Mouse (Mus musculus): Measurements from ENCODE around the gene Arsb. TPM values are rescaled to one million over a fixed set of nuclear protein-coding genes. Genes with fewer than 3 reads are reported as not detected.
A peak's percentile ranks its signal among the peaks of the same experiment; 100 is the strongest.

Arsb gene
- total RNA-seq (2021) = 1 to 10 TPM; 4.6 to 5.7 TPM
- 9.6 and 14.6 TPM in 2 replicates for polyA plus RNA-seq (2012; rRNA removed)
- long read RNA-seq, full-length matches to known transcripts = 2 of 2 reads
- long read RNA-seq, partial matches to known transcripts = 0 of 2 reads
- long read RNA-seq, other reads (novel, unspliced or antisense) = 0 of 2 reads

DNA sequence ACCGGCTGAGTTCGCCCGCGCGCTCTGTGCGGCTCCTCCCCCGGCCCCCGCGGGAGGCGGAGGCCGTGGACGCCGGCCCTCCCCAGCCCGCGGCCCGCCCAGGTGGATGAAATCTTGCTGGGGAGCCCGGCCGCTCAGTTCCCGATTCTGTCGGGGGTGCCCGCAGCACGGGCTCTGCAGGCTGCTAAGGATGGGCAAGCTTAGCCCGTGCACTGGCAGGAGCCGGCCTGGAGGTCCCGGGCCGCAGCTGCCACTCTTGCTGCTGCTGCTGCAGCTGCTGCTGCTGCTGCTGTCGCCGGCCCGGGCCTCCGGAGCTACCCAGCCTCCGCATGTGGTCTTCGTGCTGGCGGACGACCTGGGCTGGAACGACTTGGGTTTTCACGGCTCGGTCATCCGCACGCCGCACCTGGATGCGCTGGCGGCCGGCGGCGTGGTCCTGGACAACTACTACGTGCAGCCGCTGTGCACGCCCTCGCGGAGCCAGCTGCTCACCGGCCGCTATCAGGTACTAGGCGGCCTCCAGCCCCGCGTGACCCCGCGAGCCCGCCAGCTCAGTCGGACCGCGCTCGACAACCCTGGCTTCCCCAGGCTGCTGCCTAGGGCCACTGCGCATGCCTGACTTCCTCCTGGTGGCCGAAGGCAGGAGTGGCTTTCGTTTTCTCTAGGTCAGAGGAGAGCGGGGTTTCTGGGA is at the start of gene Arsb:
Arsb (plus strand) TSS at position 43 of the 691 bp plus-strand sequence.
- TF ChIP-seq CTCF (IDR thresholded peaks at IDR 0.05) = peak; percentile 87
- peak; percentile 74 for TF ChIP-seq POLR2A (IDR thresholded peaks at IDR 0.05; ENCODE audit: insufficient read depth, low read depth, low read length)
- no peak for TF ChIP-seq EP300 (IDR thresholded peaks at IDR 0.05; ENCODE audit: insufficient read depth, low read depth, low read length)

DNA sequence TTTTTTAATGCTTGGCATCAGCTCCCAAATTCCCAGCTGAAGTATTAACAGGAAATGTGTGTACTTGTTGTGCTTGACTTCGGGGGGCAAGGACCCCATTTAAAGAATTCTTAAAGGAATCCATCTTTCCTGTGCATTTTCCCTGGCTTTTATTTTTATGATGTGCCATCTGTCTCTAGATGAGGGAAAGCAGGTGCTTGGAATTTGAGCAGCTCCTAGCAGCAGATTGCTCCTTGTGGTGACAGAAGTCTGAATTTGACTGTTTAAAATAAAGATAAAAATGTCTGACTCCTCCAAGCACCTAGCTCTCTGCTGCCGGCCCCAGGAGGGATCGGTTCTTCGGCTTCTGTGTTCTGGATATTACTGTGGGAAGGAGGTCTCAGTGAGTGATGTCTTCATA is 49.5 kb upstream of the Arsb start:
- H3K79me2 ChIP-seq (replicated peaks; ENCODE audit: control insufficient read depth, insufficient read depth, low read length) = no peaks in the 10 kb centered on the region
- WGBS = 66% methylated on average over 4 of the region's 4 CpGs
- H3K27me3 ChIP-seq (ENCODE audit: control insufficient read depth, insufficient read depth, low read length) = no peaks in the 10 kb centered on the region
- no peaks in the 10 kb centered on the region for H3K4me1 ChIP-seq (ENCODE audit: control insufficient read depth, insufficient read depth, low read length)
- no peak overlapping the region for H3K27ac ChIP-seq
- H3K36me3 ChIP-seq (ENCODE audit: control insufficient read depth, insufficient read depth, low read length) = no peaks in the 10 kb centered on the region
- H3K4me3 ChIP-seq = no peak overlapping the region
- TF ChIP-seq CTCF (IDR thresholded peaks at IDR 0.05) (no peak), EP300 (IDR thresholded peaks at IDR 0.05; ENCODE audit: insufficient read depth, low read depth, low read length) (no peak), POLR2A (IDR thresholded peaks at IDR 0.05; ENCODE audit: insufficient read depth, low read depth, low read length) (no peak)
- intact Hi-C loops (cut with DNase I) = loop anchor here (10.0 kb wide), 1 partner anchor 967 kb away; no protein-coding TSS in a partner anchor
- DNase-seq = no peak
- no peak overlapping the region for H3K9ac ChIP-seq (ENCODE audit: low read depth, low read length)

More for the DNA sequence above, at the start of gene Arsb:
- intact Hi-C loops (cut with DNase I) = loop anchor here (5.0 kb wide), 2 partner anchors 161 to 586 kb away; partner anchors contain the start of gene Ap3b1
- peak within 1 kb of the TSS; percentile 74 for H3K4me3 ChIP-seq
- no peaks in the 10 kb centered on the region for H3K79me2 ChIP-seq (replicated peaks; ENCODE audit: control insufficient read depth, insufficient read depth, low read length)
- H3K36me3 ChIP-seq (ENCODE audit: control insufficient read depth, insufficient read depth, low read length) = no peaks in the 10 kb centered on the region
- H3K4me1 ChIP-seq (ENCODE audit: control insufficient read depth, insufficient read depth, low read length) = peaks cover 2% of the 10 kb centered on the region
- no peaks in the 10 kb centered on the region for H3K27me3 ChIP-seq (ENCODE audit: control insufficient read depth, insufficient read depth, low read length)
- H3K27ac ChIP-seq = peak within 1 kb of the TSS; percentile 93
- 1% methylated on average over 66 of the region's 66 CpGs for WGBS
- H3K9ac ChIP-seq (ENCODE audit: low read depth, low read length) = peak within 1 kb of the TSS; percentile 97
- peak; percentile 87 to 91 for DNase-seq

DNA sequence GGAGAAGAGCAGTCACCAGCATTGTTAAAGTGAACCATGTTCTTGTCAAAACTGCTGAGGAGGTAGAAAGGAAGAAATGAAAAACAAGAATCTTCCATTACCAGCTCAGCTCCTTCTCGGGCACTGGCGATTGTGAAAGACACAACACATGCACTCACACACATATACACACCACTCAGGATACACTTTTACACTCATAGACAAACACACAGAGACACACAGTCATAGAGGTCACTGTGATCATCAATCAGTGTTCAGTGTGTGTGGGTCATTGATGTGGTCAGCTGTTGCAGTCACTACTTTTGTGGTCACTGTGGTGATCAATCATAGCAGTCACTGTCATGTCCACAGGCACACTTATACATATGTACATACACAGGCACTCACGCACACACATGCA is 48.0 kb upstream of the Arsb start:
- 83% methylated on average over 3 of the region's 3 CpGs for WGBS
- no peak overlapping the region for H3K9ac ChIP-seq (ENCODE audit: low read depth, low read length)
- H3K4me1 ChIP-seq (ENCODE audit: control insufficient read depth, insufficient read depth, low read length) = no peaks in the 10 kb centered on the region
- H3K79me2 ChIP-seq (replicated peaks; ENCODE audit: control insufficient read depth, insufficient read depth, low read length) = no peaks in the 10 kb centered on the region
- intact Hi-C loops (cut with DNase I) = loop anchor here (10.0 kb wide), 1 partner anchor 969 kb away; no protein-coding TSS in a partner anchor
- H3K27ac ChIP-seq = no peak overlapping the region
- no peak for DNase-seq
- H3K4me3 ChIP-seq = no peak overlapping the region
- H3K27me3 ChIP-seq (ENCODE audit: control insufficient read depth, insufficient read depth, low read length) = no peaks in the 10 kb centered on the region
- no peaks in the 10 kb centered on the region for H3K36me3 ChIP-seq (ENCODE audit: control insufficient read depth, insufficient read depth, low read length)
- TF ChIP-seq POLR2A (IDR thresholded peaks at IDR 0.05; ENCODE audit: insufficient read depth, low read depth, low read length) (no peak), CTCF (IDR thresholded peaks at IDR 0.05) (no peak)

GRCm38 (mm10) chr13:93724206-93724605 is 47.2 kb upstream of the Arsb start:
- no peak for DNase-seq

DNA sequence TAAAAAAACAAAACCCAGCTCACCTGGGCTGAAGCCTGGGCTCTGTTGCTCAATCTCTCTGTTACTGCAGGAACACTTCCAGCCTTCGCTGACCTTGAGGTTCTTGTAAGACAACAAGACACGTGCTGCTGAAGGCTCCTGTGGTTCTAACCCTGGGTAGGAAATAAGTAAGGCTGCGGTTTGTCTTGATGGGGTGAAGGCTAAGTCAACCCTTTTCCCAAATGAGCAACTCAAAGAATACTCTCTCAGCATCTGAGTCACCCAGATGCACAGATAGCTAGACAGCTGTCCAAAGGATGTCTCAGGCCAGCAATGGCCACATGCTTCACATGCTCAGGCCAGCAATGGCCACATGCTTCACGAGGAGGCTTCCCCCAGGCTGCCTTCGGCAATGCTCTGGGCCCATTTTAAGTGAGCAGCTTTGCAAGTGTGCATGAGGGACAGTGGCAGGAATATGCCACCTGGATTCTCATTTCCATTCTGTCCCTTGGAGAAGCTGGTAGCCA is 36.2 kb upstream of the Arsb start:
- Histone ChIP-seq H3K27me3 (ENCODE audit: control insufficient read depth, insufficient read depth, low read length) (0 out of 2 replicates have a peak, but pooled peaks cover 1% of the 10 kb centered on the region), H3K4me3 (no peak overlapping the region)

More at GRCm38 (mm10) chr13:93724206-93724605, 47.2 kb upstream of the Arsb start:
- intact Hi-C loops (cut with DNase I) = loop anchor here (10.0 kb wide), 1 partner anchor 969 kb away; no protein-coding TSS in a partner anchor
- Histone ChIP-seq H3K27me3 (ENCODE audit: control insufficient read depth, insufficient read depth, low read length) (no peaks in the 10 kb centered on the region), H3K9ac (ENCODE audit: low read depth, low read length) (no peak overlapping the region), H3K79me2 (replicated peaks; ENCODE audit: control insufficient read depth, insufficient read depth, low read length) (no peaks in the 10 kb centered on the region), H3K4me3 (no peak overlapping the region), H3K27ac (no peak overlapping the region), H3K36me3 (ENCODE audit: control insufficient read depth, insufficient read depth, low read length) (no peaks in the 10 kb centered on the region), H3K4me1 (ENCODE audit: control insufficient read depth, insufficient read depth, low read length) (no peaks in the 10 kb centered on the region)
- 22% methylated on average over 2 of the region's 2 CpGs for WGBS
- TF ChIP-seq EP300 (IDR thresholded peaks at IDR 0.05; ENCODE audit: insufficient read depth, low read depth, low read length) (no peak), CTCF (IDR thresholded peaks at IDR 0.05) (peak; percentile 84), POLR2A (IDR thresholded peaks at IDR 0.05; ENCODE audit: insufficient read depth, low read depth, low read length) (no peak)

GRCm38 (mm10) chr13:93744118-93744517 is 27.3 kb upstream of the Arsb start:
- intact Hi-C loops (cut with DNase I) = no loop called here
- DNase-seq = no peak
- 57% methylated on average over 8 of the region's 8 CpGs for WGBS

More for the DNA sequence above, 36.2 kb upstream of the Arsb start:
- H3K79me2 ChIP-seq (replicated peaks; ENCODE audit: control insufficient read depth, insufficient read depth, low read length) = no peaks in the 10 kb centered on the region
- H3K27ac ChIP-seq = no peak overlapping the region
- no peaks in the 10 kb centered on the region for H3K4me1 ChIP-seq (ENCODE audit: control insufficient read depth, insufficient read depth, low read length)
- intact Hi-C loops (cut with DNase I) = no loop called here
- WGBS = 87% methylated on average over 5 of the region's 5 CpGs
- H3K36me3 ChIP-seq (ENCODE audit: control insufficient read depth, insufficient read depth, low read length) = no peaks in the 10 kb centered on the region
- no peak for DNase-seq
- TF ChIP-seq EP300 (IDR thresholded peaks at IDR 0.05; ENCODE audit: insufficient read depth, low read depth, low read length) = no peak
- TF ChIP-seq POLR2A (IDR thresholded peaks at IDR 0.05; ENCODE audit: insufficient read depth, low read depth, low read length) = no peak
- TF ChIP-seq CTCF (IDR thresholded peaks at IDR 0.05) = no peak
- H3K9ac ChIP-seq (ENCODE audit: low read depth, low read length) = no peak overlapping the region

More at GRCm38 (mm10) chr13:93744118-93744517, 27.3 kb upstream of the Arsb start:
- H3K9ac ChIP-seq (ENCODE audit: low read depth, low read length) = no peak overlapping the region
- H3K27ac ChIP-seq = no peak overlapping the region
- no peaks in the 10 kb centered on the region for H3K4me1 ChIP-seq (ENCODE audit: control insufficient read depth, insufficient read depth, low read length)
- H3K79me2 ChIP-seq (replicated peaks; ENCODE audit: control insufficient read depth, insufficient read depth, low read length) = no peaks in the 10 kb centered on the region
- no peaks in the 10 kb centered on the region for H3K36me3 ChIP-seq (ENCODE audit: control insufficient read depth, insufficient read depth, low read length)
- no peak for TF ChIP-seq CTCF (IDR thresholded peaks at IDR 0.05)
- TF ChIP-seq POLR2A (IDR thresholded peaks at IDR 0.05; ENCODE audit: insufficient read depth, low read depth, low read length) = no peak
- TF ChIP-seq EP300 (IDR thresholded peaks at IDR 0.05; ENCODE audit: insufficient read depth, low read depth, low read length) = no peak
- no peak overlapping the region for H3K4me3 ChIP-seq
- H3K27me3 ChIP-seq (ENCODE audit: control insufficient read depth, insufficient read depth, low read length) = no peaks in the 10 kb centered on the region

Data from heart, adult 2 months (tissue).